Comparison of ENCODE assay signal across 24 mouse cellular contexts in the genomic region with DNA sequence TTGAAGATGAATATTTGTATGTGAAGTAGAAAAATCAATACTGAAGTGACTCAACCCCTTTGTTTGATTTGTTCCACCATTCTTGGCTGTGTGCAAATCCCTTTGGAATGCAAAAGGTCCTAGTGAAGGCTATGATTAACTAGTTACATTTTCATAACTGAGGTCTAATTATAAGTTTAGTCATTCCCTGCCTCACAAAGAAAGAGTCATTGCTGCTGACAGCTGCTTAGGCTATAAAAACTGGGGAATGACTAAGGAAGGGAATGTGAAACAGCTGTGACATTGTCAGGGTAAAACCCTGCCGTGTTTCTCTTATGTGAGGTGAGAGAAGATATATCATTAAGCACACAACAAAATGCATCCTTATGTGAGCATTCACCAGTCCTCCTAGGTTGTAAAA.
DNase-seq lines count a peak whose midpoint lies in the region; ATAC-seq and TF ChIP-seq lines count a peak whose summit lies in the region.
"Had no signal": no experiment of that assay in that cellular context is flagged by ENCODE, and none has a peak within 500 bp of the region (broad histone marks: within the 10 kb centered on the region; RNA-seq: fewer than 3 reads in every experiment).

No protein-coding gene starts in this region.

- H3K4me2 ChIP-seq in embryonic facial prominence, embryonic 14.5 days (ENCODE audit: low read depth, low read length), result no peak overlapping the region
- no peak overlapping the region for H3K4me2 ChIP-seq in neural tube, embryonic 13.5 days
- H3K4me2 ChIP-seq in neural tube, embryonic 15.5 days, result no peak overlapping the region
- H3K4me2 ChIP-seq in midbrain, postnatal 0 days (ENCODE audit: low read depth, low read length, poor library complexity, severe bottlenecking), result no peak overlapping the region
- H3K4me2 ChIP-seq: hindbrain, embryonic 15.5 days; kidney, embryonic 15.5 days; limb, embryonic 15.5 days; liver, embryonic 15.5 days; midbrain, embryonic 11.5 days had no signal

- 43% methylated on average over 1 of the region's 1 CpGs for WGBS in embryonic facial prominence, embryonic 14.5 days
- WGBS in embryonic facial prominence, embryonic 10.5 days, result 69% methylated on average over 1 of the region's 1 CpGs
- WGBS in neural tube, embryonic 13.5 days, result 26% methylated on average over 1 of the region's 1 CpGs
- WGBS in neural tube, embryonic 15.5 days, result 11% methylated on average over 1 of the region's 1 CpGs
- 49% methylated on average over 1 of the region's 1 CpGs for WGBS in midbrain, postnatal 0 days

- no peak for TF ChIP-seq CTCF in midbrain, postnatal 0 days (IDR thresholded peaks at IDR 0.05)

- H3K27me3 ChIP-seq in embryonic facial prominence, embryonic 14.5 days (replicated peaks; ENCODE audit: control insufficient read depth, insufficient read depth, low read length), result no peaks in the 10 kb centered on the region
- H3K27me3 ChIP-seq in embryonic facial prominence, embryonic 10.5 days (replicated peaks; ENCODE audit: low read depth, poor library complexity, severe bottlenecking), result no peaks in the 10 kb centered on the region
- no peaks in the 10 kb centered on the region for H3K27me3 ChIP-seq in neural tube, embryonic 13.5 days
- H3K27me3 ChIP-seq in neural tube, embryonic 15.5 days (replicated peaks), result no peaks in the 10 kb centered on the region
- H3K27me3 ChIP-seq in midbrain, postnatal 0 days (ENCODE audit: insufficient read depth, low read length), result no peaks in the 10 kb centered on the region
- H3K27me3 ChIP-seq: hindbrain, embryonic 15.5 days; kidney, embryonic 15.5 days; limb, embryonic 15.5 days; liver, embryonic 15.5 days had no signal

- no peak for ATAC-seq in embryonic facial prominence, embryonic 14.5 days (ENCODE audit: low read depth)
- ATAC-seq in neural tube, embryonic 13.5 days (ENCODE audit: low read depth), result peak; percentile 47; the same call in 1 of the 2 replicates
- no peak for ATAC-seq in neural tube, embryonic 15.5 days (ENCODE audit: low FRiP score)
- ATAC-seq in midbrain, postnatal 0 days (ENCODE audit: low FRiP score), result no peak
- ATAC-seq: activated CD4-positive, CD25-positive, alpha-beta regulatory T cell, adult 4 months; intestine, embryonic 16.5 days had no signal

- H3K4me3 ChIP-seq in embryonic facial prominence, embryonic 14.5 days (ENCODE audit: low read depth, low read length), result no peak overlapping the region
- no peak overlapping the region for H3K4me3 ChIP-seq in embryonic facial prominence, embryonic 10.5 days
- no peak overlapping the region for H3K4me3 ChIP-seq in neural tube, embryonic 13.5 days
- H3K4me3 ChIP-seq in neural tube, embryonic 15.5 days (replicated peaks), result no peak overlapping the region
- no peak overlapping the region for H3K4me3 ChIP-seq in midbrain, postnatal 0 days (ENCODE audit: low read depth, low read length)
- H3K4me3 ChIP-seq: heart, adult 2 months; hindbrain, embryonic 15.5 days; kidney, embryonic 15.5 days; limb, embryonic 15.5 days; liver, embryonic 15.5 days had no signal

- DNase-seq in embryonic facial prominence, embryonic 14.5 days (ENCODE audit: low spot score), result peak; percentile 21
- no peak for DNase-seq in embryonic facial prominence, embryonic 10.5 days (ENCODE audit: low spot score)
- DNase-seq in forelimb bud, embryonic 11.5 days (ENCODE audit: low read depth, low spot score), result peak; percentile 9
- DNase-seq in midbrain, postnatal 0 days (ENCODE audit: low spot score), result no peak
- no peak for DNase-seq in right cerebral cortex, postnatal 10 days (ENCODE audit: low spot score in 2 of 2)
- no peak for DNase-seq in yolk sac, embryonic 10.5 days (ENCODE audit: low spot score)
- DNase-seq: adrenal gland, postnatal 14 days; B cell, adult 2 months; cerebellum, adult 9-10 months; gastrocnemius, postnatal 14 days; heart, adult 2 months; heart, postnatal 36 days; retina, postnatal 1 day had no signal

- H3K27ac ChIP-seq in embryonic facial prominence, embryonic 14.5 days (replicated peaks; ENCODE audit: low read depth, low read length), result no peak overlapping the region
- H3K27ac ChIP-seq in embryonic facial prominence, embryonic 10.5 days (replicated peaks), result no peak overlapping the region
- H3K27ac ChIP-seq in neural tube, embryonic 13.5 days (replicated peaks), result no peak overlapping the region
- H3K27ac ChIP-seq in neural tube, embryonic 15.5 days (replicated peaks), result no peak overlapping the region
- no peak overlapping the region for H3K27ac ChIP-seq in midbrain, postnatal 0 days (ENCODE audit: low read depth, low read length)
- H3K27ac ChIP-seq: heart, adult 2 months; hindbrain, embryonic 15.5 days; kidney, embryonic 15.5 days; limb, embryonic 15.5 days; liver, embryonic 15.5 days; macrophage; stomach, postnatal 0 days had no signal

- no peaks in the 10 kb centered on the region for H3K4me1 ChIP-seq in embryonic facial prominence, embryonic 14.5 days (ENCODE audit: control insufficient read depth, insufficient read depth, low read length)
- H3K4me1 ChIP-seq in embryonic facial prominence, embryonic 10.5 days, result no peaks in the 10 kb centered on the region
- H3K4me1 ChIP-seq in neural tube, embryonic 13.5 days (replicated peaks), result no peaks in the 10 kb centered on the region
- no peaks in the 10 kb centered on the region for H3K4me1 ChIP-seq in neural tube, embryonic 15.5 days
- H3K4me1 ChIP-seq in midbrain, postnatal 0 days (ENCODE audit: insufficient read depth, low read length), result no peaks in the 10 kb centered on the region
- H3K4me1 ChIP-seq: hindbrain, embryonic 15.5 days; kidney, embryonic 15.5 days; limb, embryonic 15.5 days; liver, embryonic 15.5 days had no signal

- H3K9me3 ChIP-seq in embryonic facial prominence, embryonic 14.5 days (ENCODE audit: control insufficient read depth, low read length), result no peaks in the 10 kb centered on the region
- no peaks in the 10 kb centered on the region for H3K9me3 ChIP-seq in embryonic facial prominence, embryonic 10.5 days
- no peaks in the 10 kb centered on the region for H3K9me3 ChIP-seq in neural tube, embryonic 13.5 days
- H3K9me3 ChIP-seq in neural tube, embryonic 15.5 days (replicated peaks), result no peaks in the 10 kb centered on the region
- H3K9me3 ChIP-seq in midbrain, postnatal 0 days (ENCODE audit: low read length), result no peaks in the 10 kb centered on the region
- H3K9me3 ChIP-seq: hindbrain, embryonic 15.5 days; kidney, embryonic 15.5 days; limb, embryonic 15.5 days; liver, embryonic 15.5 days had no signal

- H3K36me3 ChIP-seq in embryonic facial prominence, embryonic 14.5 days (ENCODE audit: control insufficient read depth, insufficient read depth, low read length), result no peaks in the 10 kb centered on the region
- no peaks in the 10 kb centered on the region for H3K36me3 ChIP-seq in embryonic facial prominence, embryonic 10.5 days (replicated peaks)
- H3K36me3 ChIP-seq in neural tube, embryonic 13.5 days, result no peaks in the 10 kb centered on the region
- no peaks in the 10 kb centered on the region for H3K36me3 ChIP-seq in neural tube, embryonic 15.5 days
- no peaks in the 10 kb centered on the region for H3K36me3 ChIP-seq in midbrain, postnatal 0 days (ENCODE audit: insufficient read depth, low read length)
- H3K36me3 ChIP-seq: hindbrain, embryonic 15.5 days; kidney, embryonic 15.5 days; limb, embryonic 15.5 days; liver, embryonic 15.5 days had no signal

- no peak overlapping the region for H3K9ac ChIP-seq in embryonic facial prominence, embryonic 14.5 days (ENCODE audit: low read depth, low read length)
- no peak overlapping the region for H3K9ac ChIP-seq in neural tube, embryonic 13.5 days
- no peak overlapping the region for H3K9ac ChIP-seq in neural tube, embryonic 15.5 days (replicated peaks)
- no peak overlapping the region for H3K9ac ChIP-seq in midbrain, postnatal 0 days (replicated peaks; ENCODE audit: low read length, poor library complexity, severe bottlenecking)
- H3K9ac ChIP-seq: hindbrain, embryonic 15.5 days; kidney, embryonic 15.5 days; limb, embryonic 15.5 days; liver, embryonic 15.5 days had no signal

Comparison
In these comparisons a context has a peak if more than half of its experiments do, and no peak if none do; other contexts are left out.
1. DNase-seq: peak in embryonic facial prominence, embryonic 14.5 days (single experiment) and forelimb bud, embryonic 11.5 days (single experiment); none in embryonic facial prominence, embryonic 10.5 days (single experiment), midbrain, postnatal 0 days (single experiment), right cerebral cortex, postnatal 10 days (0 of 2) and yolk sac, embryonic 10.5 days (single experiment).